Mouse (Mus musculus) telencephalon, adult 2 months (tissue): ENCODE measurements around the gene Gm4567.
"Not testable (repeated sequence)": the region's sequence is repeated elsewhere in the genome, so short reads cannot be mapped to it uniquely, and the experiment has no call there.

Experiments
- DNase-seq: peaks from one replicate; pipeline ENCODE4 v3.0.0-alpha.2; 2011; ENCODE audit warnings: low read depth, low spot score

Gene Gm4567

DNA sequence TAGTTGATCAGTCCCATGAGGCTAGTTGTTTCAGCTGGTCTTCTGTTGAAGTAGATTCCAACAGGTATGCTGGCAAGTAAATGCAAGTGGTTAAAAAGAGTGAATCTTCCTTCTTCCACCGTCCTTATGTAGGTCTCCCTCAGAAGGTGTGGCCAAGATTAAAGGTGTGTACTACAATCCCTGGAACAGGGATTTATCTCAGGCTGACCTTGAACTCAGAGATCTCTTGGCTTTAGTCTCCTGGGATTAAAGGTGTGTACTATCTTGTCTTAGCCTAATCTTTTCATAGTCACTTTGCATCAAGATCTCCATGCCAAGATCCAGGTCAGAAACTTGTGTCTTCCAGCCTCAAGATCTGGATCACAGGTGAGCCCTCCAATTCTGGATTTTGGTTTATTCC lies at the start of gene Gm4567:
Gene Gm4567, minus strand, starts transcription at position 101 of the 400 bp plus-strand sequence.
- not testable (repeated sequence) for DNase-seq

DNA sequence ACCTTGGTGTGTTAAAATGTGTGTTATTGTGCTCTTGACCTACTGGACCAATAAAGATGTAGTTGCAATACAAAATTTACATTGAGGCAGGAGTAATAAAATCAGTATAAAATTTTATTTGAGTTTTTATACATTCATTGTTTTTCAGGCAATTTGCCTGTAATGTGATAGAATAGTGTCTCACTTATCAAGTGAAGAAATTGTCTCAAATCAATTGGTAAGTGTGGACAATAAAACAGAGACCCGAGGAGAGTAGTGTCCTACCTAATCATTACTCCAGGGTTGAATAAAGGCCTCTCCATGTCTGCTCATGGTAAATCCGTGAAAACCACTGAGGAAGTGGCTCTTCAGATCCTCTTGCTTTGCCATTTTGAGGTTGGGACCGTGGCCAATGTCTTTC lies 41.9 kb upstream of the Gm4567 start, which contains the start of gene Vmn1r157:
Gene Vmn1r157, plus strand, starts transcription at position 301 of the 400 bp plus-strand sequence.
- DNase-seq = not testable (repeated sequence)

- not testable (repeated sequence) for DNase-seq
Observed at GRCm38 (mm10) chr7:22692217-22692616, 27.3 kb downstream of the Gm4567 start, which contains the start of gene Gm8693. Gene Gm8693, minus strand, starts transcription at chr7:22692317.
